Mouse (Mus musculus) neural tube, embryonic 10.5 days (tissue): Measurements from ENCODE around the gene Ciz1.
A peak's percentile ranks its signal among the peaks of the same experiment; 100 is the strongest.

Source experiments
- DNase-seq: peaks from one replicate; pipeline ENCODE4 v3.0.0-alpha.2; 2017; ENCODE audit warnings: low spot score; ENCODE audit errors: extremely low spot score

Gene Ciz1

GRCm38 (mm10) chr2:32380001-32380500 is 27.9 kb downstream of the Ciz1 start:
- DNase-seq, result no peak

GRCm38 (mm10) chr2:32381141-32381774 is 29.1 kb downstream of the Ciz1 start:
- no peak for DNase-seq

- DNase-seq, result peak; percentile 93
Measured at GRCm38 (mm10) chr2:32381775-32382223, 29.7 kb downstream of the Ciz1 start, which contains the start of gene 1110008P14Rik. TSS of gene 1110008P14Rik (minus strand) at chr2:32381938.

- no peak for DNase-seq
Measured at GRCm38 (mm10) chr2:32382689-32383088, 30.6 kb downstream of the Ciz1 start.

DNA sequence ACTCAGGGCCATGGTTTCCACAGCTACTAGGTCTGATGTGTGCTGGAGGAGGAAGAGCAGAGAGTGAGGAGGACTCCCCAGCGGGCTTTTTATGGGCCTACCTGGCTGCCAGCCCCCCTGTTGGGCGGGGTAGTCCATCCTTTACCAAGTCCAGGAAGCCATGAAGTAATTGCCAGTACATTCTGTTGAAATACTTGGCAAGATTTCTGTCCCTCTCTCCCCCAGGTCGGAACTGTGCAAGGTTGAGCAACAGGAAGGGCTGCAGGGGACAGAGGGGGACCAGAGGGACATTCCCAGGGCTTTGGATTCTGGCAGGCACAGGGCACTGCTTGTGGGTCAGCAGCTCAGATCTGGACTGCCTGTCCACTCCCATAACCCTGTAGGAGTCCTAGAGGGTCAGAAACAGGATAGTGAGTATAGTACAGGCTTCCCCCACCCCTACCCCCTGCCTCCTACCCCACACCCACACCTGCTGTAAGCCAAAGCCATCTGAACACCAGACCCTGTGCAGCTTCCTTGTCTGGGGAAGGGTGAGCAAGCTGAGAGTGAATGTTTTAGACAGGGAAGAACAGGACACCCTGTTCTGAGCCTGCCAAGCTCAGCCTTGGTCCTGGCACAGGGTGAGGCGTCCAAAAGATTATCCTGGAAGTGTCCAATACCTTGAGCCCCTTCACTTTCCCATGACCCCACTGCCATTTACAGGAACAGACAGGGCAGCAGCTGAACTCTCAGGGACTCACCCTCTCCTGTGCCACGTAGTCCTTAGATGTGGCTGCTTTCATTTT is 35.8 kb downstream of the Ciz1 start, which contains the start of gene Lcn2:
Lcn2 (minus strand) TSS at position 547 of the 785 bp plus-strand sequence.
- DNase-seq, result no peak

DNA sequence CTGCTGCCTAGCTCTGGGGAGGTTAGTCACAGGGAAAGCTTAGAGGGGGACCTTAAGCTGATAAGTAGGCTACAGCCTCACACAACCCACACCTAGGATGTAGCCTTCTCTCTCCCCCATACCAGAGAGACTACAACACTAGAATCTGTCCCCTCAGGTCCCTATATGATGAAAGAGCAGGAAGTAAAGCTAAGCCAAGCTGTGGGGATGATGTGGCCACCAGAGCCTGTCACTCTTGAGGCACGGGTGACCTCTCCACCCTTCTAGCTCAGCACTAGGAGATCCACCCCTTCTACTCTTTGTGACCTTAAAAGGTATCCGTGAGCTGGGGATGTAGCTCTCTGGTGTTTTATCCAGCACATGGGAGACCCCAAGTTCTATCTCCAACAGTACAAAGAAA is 37.0 kb downstream of the Ciz1 start:
- no peak for DNase-seq

DNA sequence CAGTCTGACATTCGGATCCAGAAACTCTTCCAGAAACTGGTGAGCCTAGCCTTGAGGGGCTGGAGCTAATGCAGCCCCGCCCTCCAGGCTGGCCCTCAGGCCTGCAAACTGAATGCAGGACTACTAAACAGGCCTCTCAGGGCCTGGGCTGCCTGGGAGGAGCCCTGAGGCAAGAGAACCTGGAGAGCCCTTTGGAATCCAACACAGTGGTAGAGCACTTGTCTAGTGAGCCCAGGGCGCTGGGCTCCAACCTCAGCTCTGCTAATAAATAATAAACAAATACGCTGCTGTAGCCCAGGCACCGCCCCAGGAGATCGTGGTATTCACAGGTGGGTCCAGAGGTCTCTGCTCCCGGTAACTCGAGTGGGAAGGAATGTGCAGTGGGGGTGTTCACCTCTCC is 38.7 kb downstream of the Ciz1 start:
- DNase-seq, result no peak

GRCm38 (mm10) chr2:32392063-32392462 is 39.9 kb downstream of the Ciz1 start:
- DNase-seq, result no peak

DNA sequence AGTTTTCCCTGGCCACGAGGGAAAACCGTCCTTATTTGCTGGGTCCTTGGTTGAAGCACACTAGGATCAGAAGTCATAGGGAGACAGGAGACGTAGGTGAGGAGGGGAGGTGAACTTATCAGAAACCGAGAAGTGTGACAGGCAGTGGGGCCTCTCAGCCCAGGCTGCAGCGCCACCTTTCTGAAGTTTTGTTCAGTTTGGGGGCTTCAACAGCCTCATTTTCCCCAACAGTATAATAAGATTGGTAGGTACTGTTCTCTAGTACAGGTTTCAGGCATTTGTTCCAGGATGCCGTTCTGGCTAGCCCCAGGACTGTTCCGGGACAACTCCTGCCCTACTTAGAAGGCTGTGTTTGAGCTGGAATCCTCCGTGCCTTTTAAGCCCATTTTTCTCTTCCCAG is 42.8 kb downstream of the Ciz1 start:
- no peak for DNase-seq

GRCm38 (mm10) chr2:32395484-32395945 is 43.4 kb downstream of the Ciz1 start, which contains the start of gene Ptges2:
TSS of gene Ptges2 (plus strand) at chr2:32395896.
- peak; percentile 92 for DNase-seq

- DNase-seq, result peak; percentile 86
Measured at GRCm38 (mm10) chr2:32395946-32396621, 44.0 kb downstream of the Ciz1 start.

DNA sequence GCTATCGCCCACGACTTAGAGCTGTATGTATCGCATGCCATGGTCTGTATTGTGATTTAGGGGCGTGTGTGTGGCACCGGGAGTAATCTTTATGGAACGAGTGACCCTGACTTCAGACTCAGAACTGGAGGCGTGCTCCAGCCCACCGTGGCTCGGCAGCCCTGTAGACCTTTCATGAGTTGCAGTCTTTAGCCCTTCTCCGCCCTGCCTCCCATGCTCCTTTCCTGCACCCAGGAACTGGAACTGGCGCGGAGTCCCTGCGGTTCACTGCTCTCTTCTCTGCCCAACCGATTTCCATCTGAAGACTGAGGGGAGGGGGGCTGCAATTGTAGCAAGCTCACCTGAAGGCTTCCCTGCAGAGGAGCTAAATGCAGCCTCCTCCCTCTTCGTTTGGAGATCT is 44.6 kb downstream of the Ciz1 start:
- no peak for DNase-seq

DNA sequence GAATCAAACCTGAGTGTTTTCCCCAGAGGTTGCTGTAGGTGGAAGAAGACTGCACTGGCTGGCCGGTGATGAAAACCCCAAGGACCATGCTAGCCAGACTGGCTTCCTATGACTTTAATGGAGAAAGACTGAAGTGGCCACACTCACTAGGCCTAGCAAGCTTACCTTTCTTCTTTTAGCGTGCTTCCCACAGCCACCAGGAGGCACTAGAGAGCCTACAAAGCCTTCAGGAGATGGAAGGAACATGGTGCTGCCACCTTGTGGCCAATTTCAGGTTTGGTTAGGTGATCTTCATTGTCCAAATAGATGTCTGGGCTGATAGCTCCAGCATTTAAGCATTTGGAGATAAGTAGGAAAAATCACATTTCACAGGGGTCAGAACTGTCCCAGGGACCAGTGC is 52.5 kb downstream of the Ciz1 start:
- peak; percentile 95 for DNase-seq

GRCm38 (mm10) chr2:32407144-32407824 is 55.2 kb downstream of the Ciz1 start:
- no peak for DNase-seq

DNA sequence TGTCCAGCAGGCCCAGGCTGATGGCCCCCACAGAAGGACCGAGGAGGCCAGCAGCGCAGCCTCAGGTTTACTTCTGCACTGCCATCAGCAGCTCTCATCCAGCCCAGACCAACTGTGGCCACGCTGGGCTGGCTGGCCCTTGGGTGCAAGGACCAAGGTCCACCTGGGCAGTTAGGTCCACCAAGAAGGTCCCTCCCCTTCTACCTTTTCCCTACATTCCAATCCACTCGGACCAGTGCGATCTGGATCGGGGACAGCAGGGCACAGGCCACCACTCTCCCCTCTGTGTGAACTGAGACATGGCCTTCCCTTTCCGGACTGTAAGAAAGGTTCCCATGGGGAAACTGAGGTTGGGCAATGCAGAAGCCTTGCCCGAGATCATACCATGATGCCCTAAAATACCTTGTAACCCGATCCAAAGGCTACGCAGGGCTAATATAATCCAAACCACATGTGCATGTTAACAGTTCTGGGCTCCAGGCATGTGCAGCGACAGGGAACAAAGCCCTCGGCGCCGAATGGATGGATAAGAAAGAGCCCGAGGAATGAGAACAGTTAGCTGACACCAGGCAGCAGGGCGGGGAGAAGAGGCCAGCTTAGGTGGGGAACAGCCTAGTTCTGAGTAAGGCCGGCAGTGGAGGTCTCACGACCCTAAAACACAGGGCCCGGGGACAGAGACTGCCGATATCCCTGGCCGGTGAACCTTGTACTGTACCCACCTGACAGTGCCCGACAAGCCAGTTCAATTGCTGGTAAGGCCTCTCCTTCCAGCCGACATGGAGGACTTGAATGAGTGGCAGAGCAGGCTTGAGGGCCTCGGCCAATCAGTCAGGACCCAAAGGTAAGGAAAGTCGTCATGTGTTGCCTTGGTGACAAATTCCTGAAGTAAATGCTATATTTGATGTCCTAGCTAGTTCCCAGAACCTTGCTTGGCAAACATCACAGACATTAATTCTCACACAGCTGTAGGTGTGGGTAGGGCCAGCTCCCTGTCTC is 56.6 kb downstream of the Ciz1 start:
- DNase-seq, result peak; percentile 44

GRCm38 (mm10) chr2:32411407-32411806 is 59.3 kb downstream of the Ciz1 start:
- DNase-seq, result no peak

GRCm38 (mm10) chr2:32412742-32413531 is 60.8 kb downstream of the Ciz1 start:
- DNase-seq, result no peak

GRCm38 (mm10) chr2:32413936-32414335 is 61.8 kb downstream of the Ciz1 start:
- DNase-seq, result no peak

DNA sequence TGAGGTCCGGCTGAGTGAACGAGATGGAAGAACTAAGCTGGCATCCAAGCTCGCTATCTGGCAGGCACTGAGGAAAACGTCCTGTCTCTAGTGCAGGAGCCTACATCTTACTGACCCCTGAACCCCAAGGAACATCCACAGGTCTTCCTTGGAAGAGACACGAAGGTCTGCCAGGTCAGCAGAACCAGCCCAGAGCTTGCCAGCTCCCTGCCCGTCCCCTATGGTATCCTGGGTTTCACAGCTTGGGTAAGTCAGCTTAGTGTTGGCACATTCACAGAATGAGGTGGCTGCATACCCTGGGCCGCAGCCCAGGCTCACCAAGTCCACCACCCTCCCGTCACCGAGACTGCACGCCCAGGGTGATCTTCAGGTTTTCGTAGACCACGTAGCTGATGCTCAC is 63.7 kb downstream of the Ciz1 start:
- no peak for DNase-seq
